Mouse (Mus musculus) limb, embryonic 10.5 days (tissue): ENCODE results near the gene Dglucy. TPM values are rescaled to one million over a fixed set of nuclear protein-coding genes. Genes with fewer than 3 reads are reported as not detected.
A peak's percentile ranks its signal among the peaks of the same experiment; 100 is the strongest.

ENCODE experiments used
- DNase-seq: peaks from one replicate; pipeline ENCODE4 v3.0.0-alpha.2; 2017; ENCODE audit warnings: low spot score
- H3K27ac ChIP-seq: fragments of 300-500 bp; sonication (generic); 2 replicates; pipeline ENCODE4 v1.5.1; 2016; ENCODE audit warnings: mild to moderate bottlenecking
- H3K27me3 ChIP-seq: fragments of 300-500 bp; sonication (generic); 2 replicates; pipeline ENCODE4 v1.6.1; 2016; ENCODE audit warnings: low read depth, mild to moderate bottlenecking; ENCODE audit not compliant: poor library complexity, severe bottlenecking
- H3K36me3 ChIP-seq: fragments of 300-500 bp; sonication (generic); 2 replicates; pipeline ENCODE4 v1.6.1; 2016; ENCODE audit warnings: mild to moderate bottlenecking, moderate library complexity
- H3K4me1 ChIP-seq: fragments of 300-500 bp; sonication (generic); 2 replicates; pipeline ENCODE4 v1.6.1; 2016
- H3K4me3 ChIP-seq: fragments of 300-500 bp; sonication (generic); 2 replicates; pipeline ENCODE4 v1.5.1; 2016; ENCODE audit warnings: mild to moderate bottlenecking, moderate library complexity
- H3K9me3 ChIP-seq: fragments of 300-500 bp; sonication (generic); replicated peaks from 2 replicates; pipeline ENCODE4 v1.6.1; 2016; ENCODE audit warnings: mild to moderate bottlenecking
- WGBS: fragments of 180-500 bp; shearing (Covaris S2); methylation state at CpG from one replicate; pipeline ENCODE4 v1.1.7; 2016; 5-methylcytosine and 5-hydroxymethylcytosine counted together
- polyA plus RNA-seq: library from polyadenylated mRNA; unstranded; fragments of >200 nt; fragmentation: Nextera tagmentation; extraction: Ambion mirVana; gene quantifications from 2 replicates; pipeline ENCODE4 v1.2.1, GENCODE M21; 2016

The Dglucy gene
- polyA plus RNA-seq, 1 experiment from 2014 or later, result 0.41 TPM

DNA sequence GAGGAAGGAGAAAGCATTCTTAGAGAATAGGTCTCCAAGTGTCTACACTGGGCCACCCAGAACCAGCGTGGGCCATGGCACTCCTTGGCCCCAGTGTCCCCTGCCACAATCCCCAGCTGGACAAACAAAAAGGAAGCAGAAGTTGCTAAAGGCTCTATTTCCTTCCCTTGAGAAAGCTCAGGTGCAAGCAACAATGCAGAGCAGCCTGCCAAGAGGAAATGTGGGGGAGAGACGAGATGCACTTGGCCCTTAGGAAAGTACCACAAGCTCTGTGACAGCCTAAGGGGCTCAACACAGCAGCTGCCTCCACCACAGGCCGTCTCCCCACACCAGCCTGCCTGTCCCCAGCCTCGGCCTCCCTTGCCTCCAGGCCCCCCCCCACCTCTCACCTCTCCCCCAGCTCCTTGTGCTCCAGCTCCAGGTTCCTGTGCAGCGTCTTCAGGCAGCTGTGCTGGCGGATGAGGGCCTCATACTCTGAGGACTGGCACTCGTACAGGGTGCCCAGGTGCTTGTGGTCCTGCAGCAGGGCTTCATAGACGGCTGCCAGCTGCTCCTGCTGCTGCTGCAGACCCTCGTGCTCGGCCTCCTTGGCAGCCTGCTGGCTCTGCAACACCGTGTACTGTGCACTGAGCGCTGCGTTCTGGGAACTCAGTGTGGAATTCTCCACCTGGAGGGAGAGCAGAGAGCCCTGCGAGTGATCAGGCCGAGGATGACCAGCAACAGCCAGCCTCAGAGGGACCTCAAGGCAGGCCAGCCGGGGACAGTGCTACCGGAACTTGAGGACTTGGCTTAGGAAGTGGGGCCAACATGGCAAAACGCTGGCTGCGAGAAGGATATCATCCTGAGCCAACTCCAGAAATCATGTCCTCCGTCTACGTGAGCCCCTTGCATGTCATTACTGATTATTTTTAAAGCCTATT, 158.8 kb downstream of the Dglucy start:
- H3K4me1 ChIP-seq, result peaks cover 7% of the 10 kb centered on the region
- no peak overlapping the region for H3K4me3 ChIP-seq
- H3K36me3 ChIP-seq, result peaks cover 44% of the 10 kb centered on the region
- H3K9me3 ChIP-seq, result no peaks in the 10 kb centered on the region
- 83% methylated on average over 21 of the region's 21 CpGs for WGBS
- no peaks in the 10 kb centered on the region for H3K27me3 ChIP-seq
- DNase-seq, result no peak
- peak overlapping the region; percentile 46; the same call in 1 of the 2 replicates for H3K27ac ChIP-seq

DNA sequence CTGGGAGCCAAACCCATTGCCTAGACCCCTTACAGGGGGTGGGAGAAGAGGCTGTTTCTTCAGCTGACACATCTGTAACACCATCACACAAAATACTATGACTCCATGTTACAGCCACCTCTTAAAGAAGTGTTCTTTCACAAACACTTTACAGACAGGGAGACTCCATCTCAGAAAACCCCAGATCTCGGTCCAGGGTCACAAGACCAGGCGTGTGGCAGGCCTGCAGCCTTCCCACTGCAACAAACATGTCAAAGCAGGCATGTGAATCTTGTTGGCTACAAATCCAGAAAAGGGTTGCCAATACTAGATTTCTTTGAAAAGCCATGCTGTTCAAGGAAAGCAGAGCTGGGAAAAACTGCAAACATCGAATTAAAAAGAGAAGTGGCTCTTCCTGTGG, 162.5 kb downstream of the Dglucy start:
- Histone ChIP-seq H3K36me3 (peaks cover 55% of the 10 kb centered on the region), H3K9me3 (no peaks in the 10 kb centered on the region), H3K27me3 (no peaks in the 10 kb centered on the region), H3K4me3 (no peak overlapping the region), H3K4me1 (peaks cover 7% of the 10 kb centered on the region), H3K27ac (no peak overlapping the region)
- no peak for DNase-seq
- WGBS, result 86% methylated on average over 3 of the region's 3 CpGs

DNA sequence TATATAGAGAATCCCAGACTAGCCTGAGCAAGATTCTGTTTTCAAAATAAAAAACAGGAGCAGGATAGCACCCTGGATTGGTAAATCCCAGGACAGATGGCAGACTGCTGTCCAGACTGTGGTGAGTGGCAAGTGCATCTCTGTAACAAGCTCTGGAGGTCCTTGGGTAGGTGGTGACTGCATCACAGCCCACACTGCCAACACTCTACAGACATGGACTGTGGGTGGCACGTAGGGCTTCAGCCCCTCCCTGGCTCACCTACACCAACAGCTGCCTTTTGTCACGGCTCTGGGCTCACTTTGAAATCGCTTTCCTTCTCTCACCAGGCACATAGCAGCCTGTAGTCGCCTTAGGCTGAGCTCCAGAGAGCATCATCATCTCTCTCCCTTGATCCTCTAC, 164.3 kb downstream of the Dglucy start:
- H3K27ac ChIP-seq, result no peak overlapping the region
- no peaks in the 10 kb centered on the region for H3K27me3 ChIP-seq
- no peak overlapping the region for H3K4me3 ChIP-seq
- H3K9me3 ChIP-seq, result no peaks in the 10 kb centered on the region
- H3K4me1 ChIP-seq, result no peaks in the 10 kb centered on the region
- WGBS, result 81% methylated on average over 4 of the region's 4 CpGs
- DNase-seq, result no peak
- H3K36me3 ChIP-seq, result peaks cover 64% of the 10 kb centered on the region

DNA sequence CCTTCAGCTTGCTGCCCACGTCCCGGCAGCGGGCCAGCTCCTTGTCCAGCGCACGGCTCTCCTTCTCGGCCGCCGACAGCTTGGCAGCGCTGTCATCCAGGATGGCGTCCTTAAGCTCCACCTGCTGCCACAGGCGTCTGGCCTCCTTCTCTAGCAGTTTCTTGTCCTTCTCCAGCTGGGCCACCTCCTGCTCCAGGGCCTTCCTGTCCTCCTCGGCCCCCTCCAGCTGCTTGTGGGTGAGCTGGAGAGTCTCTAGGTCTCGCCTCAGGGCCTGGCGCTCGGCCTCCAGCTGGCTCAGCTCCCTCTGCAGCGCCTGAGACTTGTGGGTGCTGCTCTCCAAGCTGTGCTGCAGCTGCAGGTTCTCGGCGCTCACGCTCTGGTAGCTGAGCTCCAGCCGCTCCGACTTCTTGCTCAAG, 166.1 kb downstream of the Dglucy start:
- 93% methylated on average over 21 of the region's 21 CpGs for whole genome bisulfite sequencing
- peaks cover 59% of the 10 kb centered on the region for H3K36me3 ChIP-seq
- DNase-seq, result no peak
- H3K27me3 ChIP-seq, result no peaks in the 10 kb centered on the region
- no peak overlapping the region for H3K4me3 ChIP-seq
- no peak overlapping the region for H3K27ac ChIP-seq
- H3K4me1 ChIP-seq, result 0 out of 2 replicates have a peak, but pooled peaks cover 3% of the 10 kb centered on the region
- H3K9me3 ChIP-seq, result no peaks in the 10 kb centered on the region

DNA sequence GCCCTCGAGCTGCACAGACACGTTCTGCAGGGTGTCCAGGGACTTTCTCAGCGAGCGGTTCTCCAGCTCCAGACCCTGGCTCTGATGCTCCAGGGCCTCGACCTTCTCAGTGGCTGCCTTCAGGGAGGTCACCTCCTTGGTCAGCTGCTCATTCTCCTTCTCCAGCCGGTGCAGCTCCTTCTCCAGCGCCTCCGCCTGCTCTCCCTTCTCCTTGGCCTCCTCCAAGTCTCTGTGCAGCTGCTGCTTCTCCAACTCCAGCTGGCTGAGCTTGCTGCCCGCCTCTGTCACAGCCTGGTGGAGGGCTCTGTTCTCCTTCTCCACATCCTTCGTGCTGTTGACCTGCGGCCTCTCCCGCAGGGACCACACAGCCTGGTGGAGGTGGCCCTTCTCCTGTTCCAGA, 166.6 kb downstream of the Dglucy start:
- 91% methylated on average over 12 of the region's 12 CpGs for whole genome bisulfite sequencing
- Histone ChIP-seq H3K27ac (no peak overlapping the region), H3K9me3 (no peaks in the 10 kb centered on the region), H3K4me3 (no peak overlapping the region), H3K27me3 (no peaks in the 10 kb centered on the region), H3K36me3 (peaks cover 53% of the 10 kb centered on the region), H3K4me1 (0 out of 2 replicates have a peak, but pooled peaks cover 3% of the 10 kb centered on the region)
- no peak for DNase-seq

DNA sequence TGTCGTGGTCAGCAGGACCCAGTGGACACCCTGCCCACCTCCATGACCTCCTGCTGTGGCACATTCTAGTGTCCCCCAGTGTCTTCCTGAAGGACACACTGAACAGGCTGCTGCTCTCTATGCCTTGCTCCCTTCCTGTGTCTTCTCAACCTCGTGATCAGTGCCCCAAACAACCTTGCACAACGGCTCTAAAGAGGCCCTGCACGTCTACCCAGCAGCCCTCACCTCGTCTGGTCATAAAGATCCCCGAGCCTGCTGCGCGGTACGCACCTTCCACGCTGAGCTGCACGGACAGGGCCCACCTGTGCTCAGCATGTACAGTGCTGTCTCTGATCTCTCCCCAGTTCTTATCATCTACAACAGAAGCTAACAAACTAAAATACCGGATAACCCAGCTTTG, 167.1 kb downstream of the Dglucy start:
- no peak overlapping the region for H3K4me3 ChIP-seq
- H3K9me3 ChIP-seq, result no peaks in the 10 kb centered on the region
- peaks cover 49% of the 10 kb centered on the region for H3K36me3 ChIP-seq
- DNase-seq, result no peak
- H3K4me1 ChIP-seq, result 0 out of 2 replicates have a peak, but pooled peaks cover 3% of the 10 kb centered on the region
- no peak overlapping the region for H3K27ac ChIP-seq
- H3K27me3 ChIP-seq, result no peaks in the 10 kb centered on the region
- WGBS, result 92% methylated on average over 12 of the region's 12 CpGs

Other genes starting within 250 kb of the Dglucy start
- 2.8 and 4.3 TPM in 2 replicates for gene Rps6ka5, start 52.1 kb upstream of the Dglucy start, polyA plus RNA-seq
- gene Gpr68, start 129.1 kb downstream of the Dglucy start, polyA plus RNA-seq, result 0.23 and 0.30 TPM in 2 replicates
- gene Ccdc88c, start 250.0 kb downstream of the Dglucy start, polyA plus RNA-seq, result 4.9 and 5.1 TPM in 2 replicates